Mouse (Mus musculus): Measurements from ENCODE around the gene Myo18b.

GRCm38 (mm10) chr5:112656811-112657210, 239.4 kb downstream of the Myo18b start:
- TF ChIP-seq CTCF (IDR thresholded peaks at IDR 0.05; ENCODE audit: insufficient read depth, low read length) (no peak), POLR2A (IDR thresholded peaks at IDR 0.05; ENCODE audit: borderline replicate concordance, extremely low read depth, low read depth, low read length) (no peak)

Data from lung, adult 2 months (tissue).